Mouse (Mus musculus) liver, embryonic 14.5 days (tissue): Measurements from ENCODE around the gene Iah1. TPM values are rescaled to one million over a fixed set of nuclear protein-coding genes. Genes with fewer than 3 reads are reported as not detected.

Experiments used
- ATAC-seq: fragments of 200-750 bp; cut with Nextera tagmentation; 2 replicates; pipeline ENCODE4 v1.8.0; 2017; ENCODE audit warnings: moderate number of reproducible peaks, mild to moderate bottlenecking, moderate library complexity; ENCODE audit not compliant: insufficient read depth
- DNase-seq, 3 experiments: peaks; one replicate each; pipeline ENCODE4 v3.0.0-alpha.2; 2012 to 2013; ENCODE audit warnings: low read depth in 3 of 3, low spot score in 3 of 3
- H3K27ac ChIP-seq: fragments of 300-500 bp; sonication (generic); 2 replicates; pipeline ENCODE4 v1.5.1; 2014; ENCODE audit warnings: moderate library complexity, mild to moderate bottlenecking, control low read depth, inconsistent platforms
- H3K27me3 ChIP-seq: fragments of 300-500 bp; sonication (generic); 2 replicates; pipeline ENCODE4 v1.6.1; 2014; ENCODE audit warnings: mild to moderate bottlenecking, low read length, moderate library complexity; ENCODE audit not compliant: control insufficient read depth, insufficient read depth
- H3K36me3 ChIP-seq: fragments of 300-500 bp; sonication (generic); replicated peaks from 2 replicates; pipeline ENCODE4 v1.6.1; 2014; ENCODE audit warnings: low read depth; ENCODE audit not compliant: control insufficient read depth, insufficient read depth
- H3K4me1 ChIP-seq, 2 experiments: fragments of 200-500 bp in 1 of 2; fragments of 300-500 bp in 1 of 2; sonication (generic) in 1 of 2; replicated peaks; 2 replicates each; pipeline ENCODE4 v1.6.1; 2012 to 2014; ENCODE audit warnings: antibody characterized with exemption in 1 of 2, inconsistent platforms in 1 of 2, low read length in 1 of 2; ENCODE audit not compliant: control insufficient read depth in 2 of 2, insufficient read depth in 2 of 2
- H3K4me2 ChIP-seq: fragments of 300-500 bp; sonication (generic); 2 replicates; pipeline ENCODE4 v1.6.1; 2014; ENCODE audit warnings: low read depth, mild to moderate bottlenecking, control low read depth, moderate library complexity
- H3K4me3 ChIP-seq, 2 experiments: fragments of 200-500 bp in 1 of 2; fragments of 300-500 bp in 1 of 2; sonication (generic) in 1 of 2; 2 replicates each; pipeline ENCODE4 v1.5.1; 2012 to 2014; ENCODE audit warnings: low read depth in 2 of 2, low read length in 2 of 2, mild to moderate bottlenecking in 2 of 2, control low read depth in 1 of 2, inconsistent platforms in 1 of 2, moderate library complexity in 1 of 2; ENCODE audit not compliant: insufficient read depth in 1 of 2
- H3K9ac ChIP-seq: fragments of 300-500 bp; sonication (generic); replicated peaks from 2 replicates; pipeline ENCODE4 v1.6.1; 2014; ENCODE audit warnings: mild to moderate bottlenecking, control low read depth, moderate library complexity
- H3K9me3 ChIP-seq: fragments of 300-500 bp; sonication (generic); 2 replicates; pipeline ENCODE4 v1.6.1; 2016; ENCODE audit warnings: low read length, mixed read lengths; ENCODE audit not compliant: control insufficient read depth
- CTCF ChIP-seq: IDR thresholded peaks from 2 replicates; pipeline ENCODE4 v1.5.1; 2016; ENCODE audit warnings: antibody characterized with exemption, low read depth, control low read depth
- EP300 ChIP-seq: IDR thresholded peaks from 2 replicates; pipeline ENCODE4 v1.6.1; 2016; ENCODE audit warnings: antibody characterized with exemption, low read depth
- WGBS: fragments of 180-500 bp; shearing (Covaris S2); extraction: QIAGEN DNeasy Blood & Tissue Kit; methylation state at CpG from one replicate; pipeline ENCODE4 v1.1.7; 2014; ENCODE audit not compliant: insufficient replicate concordance; 5-methylcytosine and 5-hydroxymethylcytosine counted together
- polyA plus RNA-seq, 2 experiments: library from polyadenylated mRNA; depleted of rRNA in 1 of 2; stranded (reverse) in 1 of 2; unstranded in 1 of 2; fragments of >200 nt; fragmentation: Nextera tagmentation in 1 of 2; extraction: Ambion mirVana in 1 of 2; gene quantifications; 2 replicates each; pipeline versions ENCODE4 v1.2.1 to v1.2.3; 2012 to 2014

The Iah1 gene
- polyA plus RNA-seq, 2 experiments, result 27.2 to 34.0 TPM

DNA sequence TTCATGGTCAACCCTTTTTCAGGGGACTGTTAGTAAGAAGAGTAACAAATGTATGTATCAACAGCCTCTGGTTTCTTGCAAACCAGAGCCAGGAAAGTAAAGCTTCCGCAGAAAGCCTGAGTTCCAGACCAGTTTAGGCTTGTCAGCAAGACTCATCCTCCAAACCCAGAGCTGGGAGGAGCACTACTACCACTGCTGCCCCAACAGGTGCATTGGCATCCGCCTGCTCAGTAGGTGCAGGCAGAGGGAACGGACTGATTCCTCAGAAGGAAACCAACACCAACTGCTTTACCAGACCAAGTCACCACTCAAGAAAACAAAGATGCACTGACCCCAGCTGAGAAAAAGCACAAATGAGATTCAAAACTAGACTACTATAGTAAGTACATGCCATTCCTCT, 47.0 kb downstream of the Iah1 start:
- Histone ChIP-seq H3K9ac (no peak overlapping the region), H3K27me3 (no peaks in the 10 kb centered on the region), H3K27ac (no peak overlapping the region), H3K4me1 (peaks cover 5% of the 10 kb centered on the region in 2 experiments; a peak in 3 of 4 replicates), H3K4me2 (no peak overlapping the region), H3K9me3 (no peaks in the 10 kb centered on the region), H3K36me3 (peaks cover 2% of the 10 kb centered on the region; the same call in 1 of the 2 replicates), H3K4me3 (no peak overlapping the region)
- 83% methylated on average over 3 of the region's 3 CpGs for WGBS
- DNase-seq, result no peak
- TF ChIP-seq CTCF (no peak), EP300 (no peak)
- no peak for ATAC-seq

DNA sequence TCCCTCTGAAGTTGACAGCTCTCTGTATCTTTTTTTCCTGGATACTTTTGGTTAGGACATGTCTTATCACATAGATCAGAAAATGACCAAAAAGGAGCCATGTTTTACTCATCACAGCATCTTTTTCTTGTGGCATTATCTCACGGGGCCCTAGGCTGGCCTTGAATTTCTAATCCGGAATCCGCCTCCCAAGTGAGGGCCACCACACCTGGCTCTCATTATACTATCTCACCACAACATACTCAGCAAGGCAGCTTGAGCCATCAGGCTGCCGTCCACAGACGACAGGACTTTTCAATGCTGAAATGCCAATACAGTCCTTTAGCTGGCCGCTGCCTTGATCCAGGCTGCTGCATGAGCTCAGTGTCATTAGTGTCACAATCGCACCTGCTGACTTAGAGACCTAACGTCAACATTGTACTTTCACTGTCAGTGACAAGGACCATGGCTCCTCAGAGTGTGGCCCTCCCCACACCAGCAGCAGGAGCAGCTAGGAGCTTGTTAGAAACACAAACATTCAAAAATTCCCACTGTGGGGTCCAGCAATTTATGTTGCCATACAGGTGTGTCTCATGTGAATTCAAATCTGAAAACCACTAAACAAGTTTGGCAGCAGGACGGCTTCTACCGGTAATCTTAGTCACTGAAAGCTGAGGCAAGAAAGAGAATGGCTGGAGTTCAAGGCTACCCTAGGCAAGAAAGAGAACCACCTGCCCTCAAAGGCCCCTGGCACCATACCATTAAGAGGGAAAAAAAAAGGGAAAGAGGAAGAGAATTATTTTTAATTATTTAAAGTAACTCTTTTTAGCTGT, 48.6 kb downstream of the Iah1 start:
- H3K27ac ChIP-seq, result no peak overlapping the region

DNA sequence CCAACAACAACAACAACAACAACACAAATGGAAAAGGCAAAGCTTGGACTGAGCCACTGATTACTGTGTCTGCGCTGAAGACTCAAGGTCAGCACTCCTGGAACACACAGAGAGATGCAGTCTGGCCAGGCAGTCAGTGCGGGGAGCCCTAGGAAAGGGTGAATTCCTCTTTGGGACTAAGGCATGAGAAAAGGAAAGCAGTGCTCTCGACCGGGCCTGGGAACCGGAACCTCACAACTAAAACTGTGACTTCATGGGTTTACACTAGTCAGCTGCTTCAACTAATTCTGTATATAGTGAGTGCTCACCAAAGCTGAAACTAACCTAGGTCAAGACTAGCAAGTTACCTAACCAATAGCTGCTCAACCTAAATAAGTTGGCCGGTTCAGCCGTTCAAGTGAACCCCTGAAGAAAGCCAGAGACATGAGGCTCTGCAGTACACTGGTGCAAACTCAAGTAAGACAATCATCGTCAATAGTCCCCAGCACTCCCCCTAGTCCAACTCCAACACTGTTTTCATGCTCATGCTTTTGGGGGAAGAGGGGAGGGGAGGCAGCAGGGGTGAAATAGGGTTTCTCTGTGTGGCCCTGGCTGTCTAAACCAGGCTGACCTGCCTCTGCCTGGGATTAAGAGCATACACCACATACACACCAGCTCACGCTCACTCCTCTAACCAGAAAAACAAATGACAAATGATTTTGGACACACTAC, 52.3 kb downstream of the Iah1 start:
- H3K9ac ChIP-seq, result no peak overlapping the region
- 87% methylated on average over 9 of the region's 9 CpGs for WGBS
- no peak overlapping the region for H3K4me3 ChIP-seq
- H3K27ac ChIP-seq, result no peak overlapping the region
- TF ChIP-seq CTCF, result no peak
- no peak for TF ChIP-seq EP300
- no peak for DNase-seq
- no peaks in the 10 kb centered on the region for H3K27me3 ChIP-seq
- H3K36me3 ChIP-seq, result no peaks in the 10 kb centered on the region
- H3K9me3 ChIP-seq, result no peaks in the 10 kb centered on the region
- H3K4me2 ChIP-seq, result no peak overlapping the region
- ATAC-seq, result no peak
- peaks cover 9 to 12% of the 10 kb centered on the region in 2 experiments for H3K4me1 ChIP-seq

More for the DNA sequence above, 48.6 kb downstream of the Iah1 start:
- DNase-seq (no peak), ATAC-seq (peak; percentile 39; the same call in 1 of the 2 replicates)
- H3K9ac ChIP-seq, result no peak overlapping the region
- H3K4me1 ChIP-seq, result peaks cover 5% of the 10 kb centered on the region in 2 experiments; a peak in 3 of 4 replicates
- no peak overlapping the region for H3K4me2 ChIP-seq
- TF ChIP-seq CTCF, result no peak
- TF ChIP-seq EP300, result no peak
- no peaks in the 10 kb centered on the region for H3K9me3 ChIP-seq
- no peaks in the 10 kb centered on the region for H3K27me3 ChIP-seq
- no peak overlapping the region for H3K4me3 ChIP-seq
- no peaks in the 10 kb centered on the region for H3K36me3 ChIP-seq
- WGBS, result 62% methylated on average over 10 of the region's 10 CpGs

DNA sequence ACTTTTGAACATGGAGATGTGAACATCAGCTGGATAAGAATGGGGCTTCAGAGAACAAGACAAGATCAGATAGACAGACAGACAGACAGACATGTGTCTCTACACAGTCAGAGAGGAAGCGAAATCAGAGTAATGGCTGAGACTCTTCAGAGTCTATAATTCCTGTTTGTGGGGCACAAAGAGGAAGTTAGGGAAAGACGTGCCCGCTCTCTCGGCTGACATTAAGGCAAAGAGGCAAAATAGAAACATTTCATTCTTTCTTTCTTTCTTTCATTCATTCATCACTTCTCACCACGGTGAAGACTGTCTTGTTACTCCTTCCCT, 52.9 kb downstream of the Iah1 start:
- Histone ChIP-seq H3K4me1 (peaks cover 9 to 12% of the 10 kb centered on the region in 2 experiments), H3K9me3 (no peaks in the 10 kb centered on the region), H3K9ac (no peak overlapping the region), H3K27me3 (no peaks in the 10 kb centered on the region), H3K36me3 (no peaks in the 10 kb centered on the region), H3K27ac (no peak overlapping the region), H3K4me2 (no peak overlapping the region), H3K4me3 (no peak overlapping the region)
- DNase-seq (no peak), ATAC-seq (no peak)
- WGBS, result 51% methylated on average over 5 of the region's 5 CpGs
- TF ChIP-seq CTCF, result no peak
- no peak for TF ChIP-seq EP300

DNA sequence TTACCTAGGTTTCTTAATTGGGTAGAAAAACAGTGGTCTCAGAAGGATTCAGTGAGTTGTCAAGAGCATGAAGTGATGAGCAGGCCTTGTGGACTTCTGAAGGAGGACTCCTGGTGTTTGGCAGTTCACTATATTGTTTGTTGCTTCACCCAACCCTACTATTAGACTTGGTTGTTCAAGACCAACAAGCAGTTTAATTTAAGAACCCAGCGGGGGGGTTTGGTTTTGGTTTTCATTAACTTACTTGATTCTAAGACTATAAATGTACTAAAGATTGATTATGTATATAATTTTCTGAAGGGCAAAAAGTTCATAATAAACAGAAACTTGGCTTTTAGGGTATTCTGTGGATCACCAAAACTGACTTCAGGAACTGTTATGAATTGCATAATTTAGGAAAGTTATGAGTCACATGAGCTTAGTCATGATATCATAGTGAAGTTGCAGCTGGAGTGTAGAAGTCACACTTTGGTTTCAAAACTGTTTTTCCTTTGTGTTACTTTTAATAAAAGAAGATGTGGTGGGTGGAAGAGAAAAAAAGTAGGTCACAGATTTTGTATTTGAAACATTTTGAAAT, 53.9 kb downstream of the Iah1 start:
- TF ChIP-seq EP300, result no peak
- TF ChIP-seq CTCF, result no peak
- Histone ChIP-seq H3K27me3 (no peaks in the 10 kb centered on the region), H3K27ac (no peak overlapping the region), H3K9me3 (no peaks in the 10 kb centered on the region), H3K4me2 (no peak overlapping the region), H3K4me1 (peaks cover 9 to 12% of the 10 kb centered on the region in 2 experiments), H3K4me3 (no peak overlapping the region), H3K36me3 (no peaks in the 10 kb centered on the region), H3K9ac (no peak overlapping the region)
- WGBS, result 88% methylated on average over 1 of the region's 1 CpGs
- ATAC-seq, result no peak
- DNase-seq, result no peak
